Comparison of ENCODE assay signal across 20 mouse cellular contexts in the genomic region with DNA sequence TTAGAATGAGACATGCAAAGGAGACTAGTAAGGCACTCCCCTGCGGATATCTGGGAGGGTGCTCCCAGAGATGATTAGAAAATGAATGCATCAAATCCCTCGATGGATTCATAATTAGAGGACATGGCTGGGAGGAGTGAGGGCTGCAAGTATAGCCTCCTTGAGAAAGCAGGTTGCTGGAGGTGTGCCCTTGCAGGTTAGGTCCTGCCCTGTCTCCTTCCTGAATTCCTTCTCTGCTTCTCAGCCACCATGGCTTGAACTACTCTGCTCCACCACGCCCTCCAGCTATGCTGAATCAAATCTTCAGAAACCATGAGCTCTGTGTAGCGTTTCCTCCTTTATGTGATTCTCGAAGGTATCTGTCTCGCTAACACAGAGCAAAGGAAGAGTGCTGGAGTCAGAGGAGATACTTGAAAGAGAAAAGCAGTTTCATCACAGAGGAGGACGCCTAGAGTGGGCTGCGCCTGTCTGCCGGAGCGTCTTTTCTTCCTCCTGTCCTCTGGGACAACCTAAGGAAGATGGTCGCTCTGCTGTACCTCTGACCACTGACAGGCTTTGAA. TPM values are rescaled to one million over a fixed set of nuclear protein-coding genes. Genes with fewer than 3 reads are reported as not detected.
A peak's percentile ranks its signal among the peaks of the same experiment; 100 is the strongest.
DNase-seq lines count a peak whose midpoint lies in the region; ATAC-seq and TF ChIP-seq lines count a peak whose summit lies in the region.
"Had no signal": no experiment of that assay in that cellular context is flagged by ENCODE, and none has a peak within 500 bp of the region (broad histone marks: within the 10 kb centered on the region; RNA-seq: fewer than 3 reads in every experiment).

No protein-coding gene starts in this region.

- no peak for TF ChIP-seq POLR2A in brain, embryonic 14.5 days (IDR thresholded peaks at IDR 0.05; ENCODE audit: borderline replicate concordance, extremely low read depth, insufficient read depth, insufficient read length, poor library complexity, severe bottlenecking)
- TF ChIP-seq POLR2A in kidney, adult 2 months (IDR thresholded peaks at IDR 0.05; ENCODE audit: low read depth, low read length): no peak

- no peaks in the 10 kb centered on the region for H3K4me1 ChIP-seq in forebrain, postnatal 0 days (ENCODE audit: insufficient read depth)
- 0 out of 2 replicates have a peak, but pooled peaks cover 2% of the 10 kb centered on the region for H3K4me1 ChIP-seq in forebrain, embryonic 14.5 days (ENCODE audit: control insufficient read depth, insufficient read depth, low read length)
- H3K4me1 ChIP-seq in midbrain, embryonic 13.5 days (replicated peaks): peaks cover 5% of the 10 kb centered on the region
- no peaks in the 10 kb centered on the region for H3K4me1 ChIP-seq in midbrain, postnatal 0 days (ENCODE audit: insufficient read depth, low read length)
- peaks cover 22% of the 10 kb centered on the region for H3K4me1 ChIP-seq in E14TG2a.4 (replicated peaks; ENCODE audit: low read depth, low read length)
- no peaks in the 10 kb centered on the region for H3K4me1 ChIP-seq in kidney, adult 2 months (ENCODE audit: control insufficient read depth, insufficient read depth, low read length)

- no peak overlapping the region for H3K4me3 ChIP-seq in forebrain, postnatal 0 days (ENCODE audit: low read depth, low read length)
- H3K4me3 ChIP-seq in forebrain, embryonic 14.5 days (ENCODE audit: low read depth, low read length): no peak overlapping the region
- H3K4me3 ChIP-seq in midbrain, embryonic 13.5 days (replicated peaks): no peak overlapping the region
- H3K4me3 ChIP-seq in midbrain, postnatal 0 days (ENCODE audit: low read depth, low read length): no peak overlapping the region
- H3K4me3 ChIP-seq in E14TG2a.4 (replicated peaks; ENCODE audit: low read length): 0 out of 2 replicates have a peak overlapping the region, but pooled peaks have one; percentile 10
- H3K4me3 ChIP-seq in kidney, adult 2 months (ENCODE audit: insufficient read depth, low read depth, low read length): no peak overlapping the region
- H3K4me3 ChIP-seq: heart, embryonic 15.5 days; hindbrain, embryonic 15.5 days had no signal

- H3K9ac ChIP-seq in forebrain, postnatal 0 days: no peak overlapping the region
- no peak overlapping the region for H3K9ac ChIP-seq in forebrain, embryonic 14.5 days (ENCODE audit: low read length)
- no peak overlapping the region for H3K9ac ChIP-seq in midbrain, embryonic 13.5 days (replicated peaks)
- no peak overlapping the region for H3K9ac ChIP-seq in midbrain, postnatal 0 days (replicated peaks; ENCODE audit: low read length, poor library complexity, severe bottlenecking)
- H3K9ac ChIP-seq: heart, embryonic 15.5 days; hindbrain, embryonic 15.5 days had no signal

- no peak overlapping the region for H3K4me2 ChIP-seq in forebrain, postnatal 0 days (ENCODE audit: low read depth)
- no peak overlapping the region for H3K4me2 ChIP-seq in forebrain, embryonic 14.5 days (ENCODE audit: low read length)
- H3K4me2 ChIP-seq in midbrain, embryonic 13.5 days (replicated peaks): no peak overlapping the region
- H3K4me2 ChIP-seq in midbrain, postnatal 0 days (ENCODE audit: low read depth, low read length, poor library complexity, severe bottlenecking): no peak overlapping the region
- H3K4me2 ChIP-seq: heart, embryonic 11.5 days; heart, embryonic 15.5 days; hindbrain, embryonic 15.5 days had no signal

- no peaks in the 10 kb centered on the region for H3K9me3 ChIP-seq in forebrain, postnatal 0 days (ENCODE audit: low read length)
- no peaks in the 10 kb centered on the region for H3K9me3 ChIP-seq in forebrain, embryonic 14.5 days (replicated peaks; ENCODE audit: control insufficient read depth, low read length)
- no peaks in the 10 kb centered on the region for H3K9me3 ChIP-seq in midbrain, embryonic 13.5 days
- H3K9me3 ChIP-seq in midbrain, postnatal 0 days (ENCODE audit: low read length): no peaks in the 10 kb centered on the region
- no peaks in the 10 kb centered on the region for H3K9me3 ChIP-seq in E14TG2a.4 (ENCODE audit: low read length)
- H3K9me3 ChIP-seq: heart, embryonic 15.5 days; hindbrain, embryonic 15.5 days had no signal

- no peak overlapping the region for H3K27ac ChIP-seq in forebrain, postnatal 0 days (ENCODE audit: low read depth, low read length)
- H3K27ac ChIP-seq in forebrain, embryonic 14.5 days (ENCODE audit: low read depth, low read length): no peak overlapping the region
- 0 out of 2 replicates have a peak overlapping the region, but pooled peaks have one; percentile 14 for H3K27ac ChIP-seq in midbrain, embryonic 13.5 days
- H3K27ac ChIP-seq in midbrain, postnatal 0 days (ENCODE audit: low read depth, low read length): no peak overlapping the region
- no peak overlapping the region for H3K27ac ChIP-seq in kidney, adult 2 months (ENCODE audit: insufficient read depth, low read depth, low read length)
- H3K27ac ChIP-seq: heart, embryonic 15.5 days; hindbrain, embryonic 15.5 days had no signal

- no peaks in the 10 kb centered on the region for H3K36me3 ChIP-seq in forebrain, postnatal 0 days (ENCODE audit: insufficient read depth)
- 0 out of 2 replicates have a peak, but pooled peaks cover 8% of the 10 kb centered on the region for H3K36me3 ChIP-seq in forebrain, embryonic 14.5 days (ENCODE audit: control insufficient read depth, insufficient read depth, low read length)
- H3K36me3 ChIP-seq in midbrain, embryonic 13.5 days: peaks cover 16% of the 10 kb centered on the region; the same call in 1 of the 2 replicates
- no peaks in the 10 kb centered on the region for H3K36me3 ChIP-seq in midbrain, postnatal 0 days (ENCODE audit: insufficient read depth, low read length)
- peaks cover 3% of the 10 kb centered on the region; the same call in 1 of the 2 replicates for H3K36me3 ChIP-seq in E14TG2a.4 (ENCODE audit: insufficient read depth, low read length)
- H3K36me3 ChIP-seq in kidney, adult 2 months (ENCODE audit: control insufficient read depth, insufficient read depth, low read length): no peaks in the 10 kb centered on the region; the same call in 1 of the 2 replicates
- H3K36me3 ChIP-seq: heart, embryonic 15.5 days; hindbrain, embryonic 15.5 days had no signal

- no peaks in the 10 kb centered on the region for H3K27me3 ChIP-seq in forebrain, postnatal 0 days (ENCODE audit: insufficient read depth, low read length)
- no peaks in the 10 kb centered on the region for H3K27me3 ChIP-seq in forebrain, embryonic 14.5 days (replicated peaks; ENCODE audit: control insufficient read depth, insufficient read depth, low read length)
- H3K27me3 ChIP-seq in midbrain, embryonic 13.5 days: no peaks in the 10 kb centered on the region
- H3K27me3 ChIP-seq in midbrain, postnatal 0 days (ENCODE audit: insufficient read depth, low read length): no peaks in the 10 kb centered on the region
- peaks cover 5% of the 10 kb centered on the region; the same call in 1 of the 2 replicates for H3K27me3 ChIP-seq in E14TG2a.4 (ENCODE audit: insufficient read depth, low read length)
- H3K27me3 ChIP-seq in kidney, adult 2 months (replicated peaks; ENCODE audit: control insufficient read depth, insufficient read depth, low read length): no peaks in the 10 kb centered on the region
- H3K27me3 ChIP-seq: CH12.LX; heart, embryonic 15.5 days; hindbrain, embryonic 15.5 days had no signal

- ATAC-seq in forebrain, postnatal 0 days: peak; percentile 25
- no peak for ATAC-seq in forebrain, embryonic 14.5 days
- ATAC-seq in midbrain, embryonic 13.5 days: no peak
- ATAC-seq in midbrain, postnatal 0 days (ENCODE audit: low FRiP score): no peak
- ATAC-seq: intestine, embryonic 16.5 days had no signal

- no peak for DNase-seq in forebrain, postnatal 0 days
- no peak for DNase-seq in forebrain, embryonic 14.5 days (ENCODE audit: low spot score)
- DNase-seq in midbrain, postnatal 0 days (ENCODE audit: low spot score): no peak
- DNase-seq in brain, embryonic 14.5 days (ENCODE audit: low read depth): peak; percentile 13
- no peak for DNase-seq in kidney, adult 2 months
- DNase-seq in layer of hippocampus, postnatal 36 days: no peak
- DNase-seq: adrenal gland, adult 8-10 months; cerebellum, adult 18-20 months; cerebellum, adult 9-11 months; cerebellum, postnatal 36 days; gastrocnemius, postnatal 36 days; heart, adult 18-20 months; heart, postnatal 14 days had no signal

- WGBS in forebrain, postnatal 0 days: 74% methylated on average over 11 of the region's 11 CpGs
- WGBS in forebrain, embryonic 14.5 days: 78% methylated on average over 11 of the region's 11 CpGs
- 75% methylated on average over 11 of the region's 11 CpGs for WGBS in midbrain, embryonic 13.5 days
- WGBS in midbrain, postnatal 0 days: 64% methylated on average over 11 of the region's 11 CpGs
- 89% methylated on average over 11 of the region's 11 CpGs for WGBS in kidney, adult 2 months

- no peak for TF ChIP-seq CTCF in forebrain, postnatal 0 days (IDR thresholded peaks at IDR 0.05; ENCODE audit: low read depth)
- no peak for TF ChIP-seq CTCF in midbrain, postnatal 0 days (IDR thresholded peaks at IDR 0.05)
- TF ChIP-seq CTCF in E14TG2a.4 (conservative IDR thresholded peaks at IDR 0.05; ENCODE audit: low read length): no peak
- no peak for TF ChIP-seq CTCF in brain, embryonic 14.5 days (IDR thresholded peaks at IDR 0.05; ENCODE audit: borderline replicate concordance, extremely low read depth, insufficient read depth, insufficient read length)
- no peak for TF ChIP-seq CTCF in kidney, adult 2 months (conservative IDR thresholded peaks at IDR 0.05; ENCODE audit: insufficient read depth, insufficient read length, low read depth, low read length)

RNA-seq across cellular contexts. Expression of gene Srpr, which starts 6.9 kb away (rescaled TPM):
- 31.0 and 37.6 TPM in 2 replicates for total RNA-seq in forebrain, postnatal 0 days (2014; rRNA removed)
- polyA plus RNA-seq in forebrain, postnatal 0 days (2015; fragmentation: Nextera tagmentation; extraction: Ambion mirVana): 40.1 and 45.7 TPM in 2 replicates
- polyA plus RNA-seq in forebrain, embryonic 14.5 days (2014; fragmentation: Nextera tagmentation; extraction: Ambion mirVana): 55.1 and 59.0 TPM in 2 replicates
- 69.9 and 79.9 TPM in 2 replicates for polyA plus RNA-seq in midbrain, embryonic 13.5 days (2015; fragmentation: Nextera tagmentation; extraction: Ambion mirVana)
- total RNA-seq in midbrain, postnatal 0 days (2014; rRNA removed): 39.6 and 43.2 TPM in 2 replicates
- polyA plus RNA-seq in midbrain, postnatal 0 days (2015; fragmentation: Nextera tagmentation; extraction: Ambion mirVana): 61.0 and 63.0 TPM in 2 replicates
- polyA plus RNA-seq in brain, embryonic 14.5 days (2012; rRNA removed): 43.2 and 51.3 TPM in 2 replicates
- polyA plus RNA-seq in kidney, adult 2 months (2012; rRNA removed): 84.9 and 85.9 TPM in 2 replicates
- total RNA-seq in layer of hippocampus, postnatal 36 days (2021): 10 to 100 TPM; 62.7 to 68.3 TPM

RNA-seq across cellular contexts. Expression of gene Tirap, which starts 7.0 kb away (rescaled TPM):
- total RNA-seq in forebrain, postnatal 0 days (2014; rRNA removed): 1.7 and 2.0 TPM in 2 replicates
- polyA plus RNA-seq in forebrain, postnatal 0 days (2015; fragmentation: Nextera tagmentation; extraction: Ambion mirVana): 1.5 and 2.1 TPM in 2 replicates
- 3.5 and 3.7 TPM in 2 replicates for polyA plus RNA-seq in forebrain, embryonic 14.5 days (2014; fragmentation: Nextera tagmentation; extraction: Ambion mirVana)
- 6.7 and 6.9 TPM in 2 replicates for polyA plus RNA-seq in midbrain, embryonic 13.5 days (2015; fragmentation: Nextera tagmentation; extraction: Ambion mirVana)
- total RNA-seq in midbrain, postnatal 0 days (2014; rRNA removed): 2.6 and 4.3 TPM in 2 replicates
- 2.7 and 3.4 TPM in 2 replicates for polyA plus RNA-seq in midbrain, postnatal 0 days (2015; fragmentation: Nextera tagmentation; extraction: Ambion mirVana)
- 4.5 and 4.9 TPM in 2 replicates for polyA plus RNA-seq in brain, embryonic 14.5 days (2012; rRNA removed)
- polyA plus RNA-seq in kidney, adult 2 months (2012; rRNA removed): 8.1 and 11.2 TPM in 2 replicates
- total RNA-seq in layer of hippocampus, postnatal 36 days (2021): 1 to 10 TPM; 1.5 to 2.4 TPM

RNA-seq across cellular contexts. Expression of gene Dcps, which starts 17.2 kb away (rescaled TPM):
- total RNA-seq in forebrain, postnatal 0 days (2014; rRNA removed): 48.5 and 61.6 TPM in 2 replicates
- polyA plus RNA-seq in forebrain, postnatal 0 days (2015; fragmentation: Nextera tagmentation; extraction: Ambion mirVana): 63.5 and 63.6 TPM in 2 replicates
- 93.2 and 94.8 TPM in 2 replicates for polyA plus RNA-seq in forebrain, embryonic 14.5 days (2014; fragmentation: Nextera tagmentation; extraction: Ambion mirVana)
- polyA plus RNA-seq in midbrain, embryonic 13.5 days (2015; fragmentation: Nextera tagmentation; extraction: Ambion mirVana): 86.4 and 88.0 TPM in 2 replicates
- 39.6 and 41.4 TPM in 2 replicates for total RNA-seq in midbrain, postnatal 0 days (2014; rRNA removed)
- polyA plus RNA-seq in midbrain, postnatal 0 days (2015; fragmentation: Nextera tagmentation; extraction: Ambion mirVana): 56.5 and 58.4 TPM in 2 replicates
- polyA plus RNA-seq in brain, embryonic 14.5 days (2012; rRNA removed): 58.0 and 82.2 TPM in 2 replicates
- polyA plus RNA-seq in kidney, adult 2 months (2012; rRNA removed): 36.2 and 41.1 TPM in 2 replicates
- total RNA-seq in layer of hippocampus, postnatal 36 days (2021): 10 to 100 TPM; 21.1 to 21.4 TPM

RNA-seq across cellular contexts. Expression of gene Foxred1, which starts 17.8 kb away (rescaled TPM):
- total RNA-seq in forebrain, postnatal 0 days (2014; rRNA removed): 38.1 and 42.3 TPM in 2 replicates
- 32.0 and 40.8 TPM in 2 replicates for polyA plus RNA-seq in forebrain, postnatal 0 days (2015; fragmentation: Nextera tagmentation; extraction: Ambion mirVana)
- 24.9 and 27.8 TPM in 2 replicates for polyA plus RNA-seq in forebrain, embryonic 14.5 days (2014; fragmentation: Nextera tagmentation; extraction: Ambion mirVana)
- 48.4 and 49.2 TPM in 2 replicates for polyA plus RNA-seq in midbrain, embryonic 13.5 days (2015; fragmentation: Nextera tagmentation; extraction: Ambion mirVana)
- 36.3 and 39.8 TPM in 2 replicates for total RNA-seq in midbrain, postnatal 0 days (2014; rRNA removed)
- 46.5 and 47.0 TPM in 2 replicates for polyA plus RNA-seq in midbrain, postnatal 0 days (2015; fragmentation: Nextera tagmentation; extraction: Ambion mirVana)
- 48.1 and 63.1 TPM in 2 replicates for polyA plus RNA-seq in brain, embryonic 14.5 days (2012; rRNA removed)
- 37.0 and 39.1 TPM in 2 replicates for polyA plus RNA-seq in kidney, adult 2 months (2012; rRNA removed)
- 10 to 100 TPM; 35.6 to 39.1 TPM for total RNA-seq in layer of hippocampus, postnatal 36 days (2021)
